Mouse (Mus musculus) kidney, embryonic 16.5 days (tissue): ENCODE results near the gene Wsb1. TPM values are rescaled to one million over a fixed set of nuclear protein-coding genes. Genes with fewer than 3 reads are reported as not detected.

Experiments used
- ATAC-seq: fragments of 200-750 bp; cut with Nextera tagmentation; 2 replicates; pipeline ENCODE4 v1.8.0; 2017; ENCODE audit warnings: moderate TSS enrichment; ENCODE audit not compliant: low FRiP score, low TSS enrichment
- H3K27ac ChIP-seq: fragments of 300-500 bp; sonication (generic); 2 replicates; pipeline ENCODE4 v1.5.1; 2014; ENCODE audit warnings: low read length
- H3K27me3 ChIP-seq: fragments of 300-500 bp; sonication (generic); 2 replicates; pipeline ENCODE4 v1.6.1; 2014; ENCODE audit warnings: low read length, control low read depth, mixed read lengths; ENCODE audit not compliant: insufficient read depth
- H3K36me3 ChIP-seq: fragments of 300-500 bp; sonication (generic); 2 replicates; pipeline ENCODE4 v1.6.1; 2014; ENCODE audit warnings: low read length, control low read depth, mixed read lengths; ENCODE audit not compliant: insufficient read depth
- H3K4me1 ChIP-seq: fragments of 300-500 bp; sonication (generic); 2 replicates; pipeline ENCODE4 v1.6.1; 2014; ENCODE audit warnings: low read length, control low read depth, mixed read lengths; ENCODE audit not compliant: insufficient read depth
- H3K4me2 ChIP-seq: fragments of 300-500 bp; sonication (generic); replicated peaks from 2 replicates; pipeline ENCODE4 v1.6.1; 2014; ENCODE audit warnings: low read depth, low read length
- H3K4me3 ChIP-seq: fragments of 300-500 bp; sonication (generic); 2 replicates; pipeline ENCODE4 v1.5.1; 2014; ENCODE audit warnings: mild to moderate bottlenecking, low read length
- H3K9ac ChIP-seq: fragments of 300-500 bp; sonication (generic); replicated peaks from 2 replicates; pipeline ENCODE4 v1.6.1; 2014; ENCODE audit warnings: low read length
- H3K9me3 ChIP-seq: fragments of 300-500 bp; sonication (generic); 2 replicates; pipeline ENCODE4 v1.6.1; 2016; ENCODE audit warnings: low read length, control low read depth
- WGBS: fragments of 180-500 bp; shearing (Covaris S2); extraction: QIAGEN DNeasy Blood & Tissue Kit; methylation state at CpG from one replicate; pipeline ENCODE4 v1.1.7; 2014; 5-methylcytosine and 5-hydroxymethylcytosine counted together
- polyA plus RNA-seq: library from polyadenylated mRNA; unstranded; fragments of >200 nt; fragmentation: Nextera tagmentation; extraction: Ambion mirVana; gene quantifications from 2 replicates; pipeline ENCODE4 v1.2.1, GENCODE M21; 2015

Wsb1 gene
- polyA plus RNA-seq, 1 experiment from 2014 or later, result 366 TPM

- no peak overlapping the region for H3K4me2 ChIP-seq
- no peak for ATAC-seq
- 61% methylated on average over 5 of the region's 5 CpGs for WGBS
These were observed 32.8 kb downstream of the Wsb1 start for GRCm38 (mm10) chr11:79221641-79222040.

GRCm38 (mm10) chr11:79218936-79219626 lies 35.4 kb downstream of the Wsb1 start:
- H3K4me2 ChIP-seq, result no peak overlapping the region
- peak overlapping the region; percentile 62 for H3K27ac ChIP-seq
- no peaks in the 10 kb centered on the region for H3K27me3 ChIP-seq
- WGBS, result 50% methylated on average over 8 of the region's 8 CpGs
- H3K9ac ChIP-seq, result no peak overlapping the region
- H3K36me3 ChIP-seq, result no peaks in the 10 kb centered on the region
- H3K9me3 ChIP-seq, result no peaks in the 10 kb centered on the region; the same call in 1 of the 2 replicates
- H3K4me1 ChIP-seq, result peaks cover 12% of the 10 kb centered on the region; the same call in 1 of the 2 replicates
- no peak for ATAC-seq
- no peak overlapping the region for H3K4me3 ChIP-seq

More at GRCm38 (mm10) chr11:79221641-79222040, 32.8 kb downstream of the Wsb1 start:
- H3K27me3 ChIP-seq, result no peaks in the 10 kb centered on the region
- no peak overlapping the region for H3K4me3 ChIP-seq
- H3K9ac ChIP-seq, result no peak overlapping the region
- peaks cover 32% of the 10 kb centered on the region for H3K4me1 ChIP-seq
- H3K27ac ChIP-seq, result no peak overlapping the region
- H3K36me3 ChIP-seq, result no peaks in the 10 kb centered on the region
- H3K9me3 ChIP-seq, result no peaks in the 10 kb centered on the region; the same call in 1 of the 2 replicates

- WGBS, result 96% methylated on average over 1 of the region's 1 CpGs
- Histone ChIP-seq H3K27ac (no peak overlapping the region), H3K4me1 (peaks cover 6% of the 10 kb centered on the region; the same call in 1 of the 2 replicates), H3K9ac (no peak overlapping the region), H3K9me3 (no peaks in the 10 kb centered on the region; the same call in 1 of the 2 replicates), H3K36me3 (no peaks in the 10 kb centered on the region), H3K27me3 (no peaks in the 10 kb centered on the region), H3K4me2 (no peak overlapping the region), H3K4me3 (no peak overlapping the region)
- no peak for ATAC-seq
These were observed 36.4 kb downstream of the Wsb1 start for GRCm38 (mm10) chr11:79218061-79218460.

GRCm38 (mm10) chr11:79217133-79217532 lies 37.3 kb downstream of the Wsb1 start:
- WGBS, result 51% methylated on average over 6 of the region's 6 CpGs
- Histone ChIP-seq H3K36me3 (no peaks in the 10 kb centered on the region), H3K9me3 (no peaks in the 10 kb centered on the region; the same call in 1 of the 2 replicates), H3K4me2 (no peak overlapping the region), H3K4me1 (peaks cover 6% of the 10 kb centered on the region; the same call in 1 of the 2 replicates), H3K9ac (no peak overlapping the region), H3K27ac (no peak overlapping the region), H3K4me3 (no peak overlapping the region), H3K27me3 (no peaks in the 10 kb centered on the region)
- ATAC-seq, result no peak

GRCm38 (mm10) chr11:79215539-79215938 lies 38.9 kb downstream of the Wsb1 start:
- no peak for ATAC-seq
- no peak overlapping the region for H3K9ac ChIP-seq
- no peak overlapping the region for H3K4me2 ChIP-seq
- H3K27ac ChIP-seq, result no peak overlapping the region
- H3K4me1 ChIP-seq, result peaks cover 6% of the 10 kb centered on the region; the same call in 1 of the 2 replicates
- no peaks in the 10 kb centered on the region for H3K27me3 ChIP-seq
- no peaks in the 10 kb centered on the region; the same call in 1 of the 2 replicates for H3K9me3 ChIP-seq
- WGBS, result 66% methylated on average over 2 of the region's 2 CpGs
- H3K36me3 ChIP-seq, result no peaks in the 10 kb centered on the region
- no peak overlapping the region for H3K4me3 ChIP-seq

- Histone ChIP-seq H3K27ac (peak overlapping the region; percentile 69), H3K4me1 (no peaks in the 10 kb centered on the region)
- peak; percentile 92 for ATAC-seq
These were observed 40.5 kb downstream of the Wsb1 start for GRCm38 (mm10) chr11:79214015-79214418.

GRCm38 (mm10) chr11:79209882-79210471 lies 44.5 kb downstream of the Wsb1 start:
- Histone ChIP-seq H3K9me3 (no peaks in the 10 kb centered on the region), H3K36me3 (no peaks in the 10 kb centered on the region), H3K4me2 (no peak overlapping the region), H3K4me1 (no peaks in the 10 kb centered on the region), H3K9ac (no peak overlapping the region), H3K27me3 (no peaks in the 10 kb centered on the region; the same call in 1 of the 2 replicates), H3K27ac (no peak overlapping the region), H3K4me3 (no peak overlapping the region)
- 83% methylated on average over 5 of the region's 5 CpGs for WGBS
- no peak for ATAC-seq

More at GRCm38 (mm10) chr11:79214015-79214418, 40.5 kb downstream of the Wsb1 start:
- 9% methylated on average over 14 of the region's 14 CpGs for WGBS
- Histone ChIP-seq H3K4me2 (no peak overlapping the region), H3K9me3 (no peaks in the 10 kb centered on the region; the same call in 1 of the 2 replicates), H3K4me3 (no peak overlapping the region), H3K9ac (no peak overlapping the region), H3K36me3 (no peaks in the 10 kb centered on the region), H3K27me3 (no peaks in the 10 kb centered on the region)

- H3K4me2 ChIP-seq, result no peak overlapping the region
- WGBS, result 37% methylated on average over 5 of the region's 5 CpGs
- H3K9ac ChIP-seq, result no peak overlapping the region
- no peaks in the 10 kb centered on the region for H3K4me1 ChIP-seq
- ATAC-seq, result no peak
- no peak overlapping the region for H3K27ac ChIP-seq
- no peaks in the 10 kb centered on the region for H3K36me3 ChIP-seq
- no peak overlapping the region for H3K4me3 ChIP-seq
- no peaks in the 10 kb centered on the region; the same call in 1 of the 2 replicates for H3K27me3 ChIP-seq
- H3K9me3 ChIP-seq, result no peaks in the 10 kb centered on the region
These were observed 45.4 kb downstream of the Wsb1 start for GRCm38 (mm10) chr11:79209113-79209512.

GRCm38 (mm10) chr11:79208462-79208861 lies 46.0 kb downstream of the Wsb1 start:
- 86% methylated on average over 4 of the region's 4 CpGs for WGBS

GRCm38 (mm10) chr11:79207691-79208090 lies 46.8 kb downstream of the Wsb1 start:
- H3K36me3 ChIP-seq, result no peaks in the 10 kb centered on the region
- no peak overlapping the region for H3K9ac ChIP-seq
- H3K4me2 ChIP-seq, result no peak overlapping the region
- no peak overlapping the region for H3K27ac ChIP-seq
- H3K27me3 ChIP-seq, result peaks cover 4% of the 10 kb centered on the region; the same call in 1 of the 2 replicates
- no peaks in the 10 kb centered on the region for H3K4me1 ChIP-seq
- no peaks in the 10 kb centered on the region for H3K9me3 ChIP-seq
- no peak overlapping the region for H3K4me3 ChIP-seq
- ATAC-seq, result no peak
- 82% methylated on average over 10 of the region's 10 CpGs for WGBS

More at GRCm38 (mm10) chr11:79208462-79208861, 46.0 kb downstream of the Wsb1 start:
- ATAC-seq, result no peak
- no peak overlapping the region for H3K27ac ChIP-seq
- H3K4me1 ChIP-seq, result no peaks in the 10 kb centered on the region
- H3K4me2 ChIP-seq, result no peak overlapping the region
- no peaks in the 10 kb centered on the region for H3K9me3 ChIP-seq
- H3K27me3 ChIP-seq, result no peaks in the 10 kb centered on the region; the same call in 1 of the 2 replicates
- no peak overlapping the region for H3K9ac ChIP-seq
- no peak overlapping the region for H3K4me3 ChIP-seq
- no peaks in the 10 kb centered on the region for H3K36me3 ChIP-seq
